Mouse (Mus musculus): Measurements from ENCODE around the gene Dph1. TPM values are rescaled to one million over a fixed set of nuclear protein-coding genes. Genes with fewer than 3 reads are reported as not detected.

Gene Dph1
- polyA plus RNA-seq, 1 experiment from 2014 or later = 18.4 TPM

- Histone ChIP-seq H3K4me2 (peak overlapping the region; percentile 97), H3K27ac (no peak overlapping the region), H3K9me3 (no peaks in the 10 kb centered on the region), H3K36me3 (no peaks in the 10 kb centered on the region), H3K27me3 (replicated peaks) (peaks cover 53% of the 10 kb centered on the region), H3K9ac (no peak overlapping the region), H3K4me3 (replicated peaks) (peak overlapping the region; percentile 71; the same call in 1 of the 2 replicates), H3K4me1 (peaks cover 59% of the 10 kb centered on the region)
- 15% methylated on average over 17 of the region's 17 CpGs for WGBS
- no peak for ATAC-seq (ENCODE audit: insufficient read depth, low FRiP score, low read depth)
Measured at GRCm38 (mm10) chr11:75171186-75171865, 19.7 kb downstream of the Dph1 start.

GRCm38 (mm10) chr11:75170136-75170751, 20.8 kb downstream of the Dph1 start:
- peaks cover 62% of the 10 kb centered on the region for H3K27me3 ChIP-seq (replicated peaks)
- peak overlapping the region; percentile 85 for H3K4me2 ChIP-seq
- H3K36me3 ChIP-seq = no peaks in the 10 kb centered on the region
- peak overlapping the region; percentile 91; the same call in 1 of the 2 replicates for H3K27ac ChIP-seq
- ATAC-seq (ENCODE audit: insufficient read depth, low FRiP score, low read depth) = peak; percentile 39
- peak overlapping the region; percentile 65 for H3K4me3 ChIP-seq (replicated peaks)
- peaks cover 69% of the 10 kb centered on the region for H3K4me1 ChIP-seq
- H3K9me3 ChIP-seq = no peaks in the 10 kb centered on the region
- H3K9ac ChIP-seq = no peak overlapping the region
- under 1% methylated on average over 38 of the region's 38 CpGs for WGBS

- Histone ChIP-seq H3K9ac (peak within 1 kb of the TSS; percentile 73), H3K36me3 (no peaks in the 10 kb centered on the region), H3K27me3 (replicated peaks) (peaks cover 62% of the 10 kb centered on the region), H3K4me1 (peaks cover 72% of the 10 kb centered on the region), H3K9me3 (no peaks in the 10 kb centered on the region), H3K4me3 (replicated peaks) (peak within 1 kb of the TSS; percentile 65), H3K27ac (peak within 1 kb of the TSS; percentile 91), H3K4me2 (peak within 1 kb of the TSS; percentile 85)
- WGBS = 3% methylated on average over 23 of the region's 23 CpGs
- ATAC-seq (ENCODE audit: insufficient read depth, low FRiP score, low read depth) = no peak
Measured at GRCm38 (mm10) chr11:75169405-75170080, 21.5 kb downstream of the Dph1 start, which contains the start of gene Hic1. Gene Hic1 (minus strand): TSS chr11:75169519.

DNA sequence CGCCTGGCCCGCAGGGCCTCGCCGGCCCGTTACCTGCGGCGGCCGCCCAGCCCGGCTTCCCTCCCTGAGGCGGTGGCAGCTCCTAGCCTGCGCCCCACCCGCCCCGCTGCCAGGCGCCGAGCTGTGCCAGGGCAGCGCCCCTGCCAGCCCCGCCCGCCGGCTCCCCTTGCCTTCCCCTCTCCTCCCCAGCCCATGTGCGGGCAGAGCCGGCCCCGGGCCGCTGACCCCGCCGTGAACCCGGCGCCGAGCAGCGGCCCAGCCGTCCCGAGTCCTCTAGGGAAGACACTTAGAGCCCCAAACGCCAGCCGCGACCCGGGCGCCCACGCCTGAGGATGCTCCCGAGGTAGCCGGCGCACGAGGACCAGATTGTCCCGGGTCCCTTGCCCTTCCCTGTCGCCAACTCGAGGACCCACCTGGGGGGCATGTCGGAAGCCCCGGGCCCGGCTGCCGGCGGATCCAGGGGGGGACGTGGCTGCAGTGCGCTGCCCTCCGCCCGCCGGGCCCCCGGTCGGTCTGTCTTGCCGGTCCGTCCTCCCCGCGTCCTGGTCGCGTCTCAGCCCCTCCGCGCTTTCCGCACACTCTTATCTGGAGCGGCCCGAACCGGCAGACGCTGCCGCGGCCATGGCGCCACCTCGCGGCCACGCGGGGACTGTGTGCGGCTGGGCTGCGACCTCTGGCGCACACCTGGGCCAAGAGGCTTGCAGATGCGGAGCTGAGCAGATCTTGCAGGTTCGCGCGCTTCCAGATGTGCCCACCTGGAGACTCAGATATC, 22.3 kb downstream of the Dph1 start:
- under 1% methylated on average over 78 of the region's 83 CpGs for WGBS
- Histone ChIP-seq H3K4me2 (peak overlapping the region; percentile 85), H3K9me3 (no peaks in the 10 kb centered on the region), H3K27ac (peak overlapping the region; percentile 91), H3K9ac (peak overlapping the region; percentile 73), H3K27me3 (replicated peaks) (peaks cover 62% of the 10 kb centered on the region), H3K36me3 (no peaks in the 10 kb centered on the region), H3K4me3 (replicated peaks) (peak overlapping the region; percentile 65), H3K4me1 (peaks cover 74% of the 10 kb centered on the region)
- ATAC-seq (ENCODE audit: insufficient read depth, low FRiP score, low read depth) = peak; percentile 23; the same call in 1 of the 2 replicates

GRCm38 (mm10) chr11:75167643-75168589, 23.1 kb downstream of the Dph1 start:
- 6% methylated on average over 57 of the region's 63 CpGs for WGBS
- Histone ChIP-seq H3K4me2 (peak overlapping the region; percentile 85), H3K36me3 (0 out of 2 replicates have a peak, but pooled peaks cover 7% of the 10 kb centered on the region), H3K9me3 (no peaks in the 10 kb centered on the region), H3K9ac (peak overlapping the region; percentile 73), H3K4me1 (peaks cover 75% of the 10 kb centered on the region), H3K27ac (peak overlapping the region; percentile 91), H3K27me3 (replicated peaks) (peaks cover 62% of the 10 kb centered on the region), H3K4me3 (replicated peaks) (peak overlapping the region; percentile 65)
- no peak for ATAC-seq (ENCODE audit: insufficient read depth, low FRiP score, low read depth)

GRCm38 (mm10) chr11:75166861-75167642, 24.0 kb downstream of the Dph1 start:
- H3K27me3 ChIP-seq (replicated peaks) = peaks cover 53% of the 10 kb centered on the region
- H3K4me1 ChIP-seq = peaks cover 71% of the 10 kb centered on the region
- peak overlapping the region; percentile 73 for H3K9ac ChIP-seq
- H3K36me3 ChIP-seq = peaks cover 14% of the 10 kb centered on the region; the same call in 1 of the 2 replicates
- ATAC-seq (ENCODE audit: insufficient read depth, low FRiP score, low read depth) = no peak
- peak overlapping the region; percentile 85 for H3K4me2 ChIP-seq
- no peaks in the 10 kb centered on the region for H3K9me3 ChIP-seq
- peak overlapping the region; percentile 65 for H3K4me3 ChIP-seq (replicated peaks)
- WGBS = 4% methylated on average over 68 of the region's 68 CpGs
- H3K27ac ChIP-seq = peak overlapping the region; percentile 91

DNA sequence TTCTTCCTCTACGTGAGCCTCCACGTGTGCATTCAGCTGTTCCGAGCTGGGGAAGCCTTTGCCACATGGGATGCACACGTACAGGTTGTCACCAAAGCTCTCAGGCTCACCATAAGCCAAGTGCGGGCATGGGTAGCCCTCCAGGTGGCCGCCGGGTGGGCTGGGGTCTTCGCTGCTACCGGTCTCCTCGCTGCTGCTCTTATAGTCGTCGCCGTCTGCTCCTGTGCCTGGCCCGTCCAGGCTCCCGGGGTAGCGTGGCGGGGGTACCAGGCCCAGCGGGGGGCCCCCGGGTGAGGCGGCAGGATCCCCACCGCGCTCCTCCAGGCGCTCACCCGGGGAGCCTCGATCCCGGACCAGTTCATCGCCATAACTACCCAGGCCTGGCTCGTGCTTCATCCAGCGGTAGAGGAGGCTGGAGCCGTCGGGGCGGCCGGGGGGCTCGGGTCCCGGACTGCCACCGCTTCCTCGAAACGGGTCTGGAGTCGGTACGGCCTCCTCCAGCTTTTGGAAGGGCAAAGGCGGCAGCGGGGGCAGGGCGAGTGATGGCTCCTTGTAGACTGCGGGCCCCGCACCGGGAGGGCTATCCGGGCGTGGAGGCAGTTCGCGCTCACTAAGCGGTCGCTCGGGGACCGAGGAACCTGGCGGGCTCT, 24.7 kb downstream of the Dph1 start:
- Histone ChIP-seq H3K9me3 (no peaks in the 10 kb centered on the region), H3K4me2 (peak overlapping the region; percentile 85), H3K27ac (peak overlapping the region; percentile 91), H3K27me3 (replicated peaks) (peaks cover 47% of the 10 kb centered on the region), H3K36me3 (peaks cover 14% of the 10 kb centered on the region; the same call in 1 of the 2 replicates), H3K4me1 (peaks cover 73% of the 10 kb centered on the region), H3K4me3 (replicated peaks) (peak overlapping the region; percentile 65), H3K9ac (peak overlapping the region; percentile 73)
- WGBS = 16% methylated on average over 55 of the region's 55 CpGs
- no peak for ATAC-seq (ENCODE audit: insufficient read depth, low FRiP score, low read depth)

DNA sequence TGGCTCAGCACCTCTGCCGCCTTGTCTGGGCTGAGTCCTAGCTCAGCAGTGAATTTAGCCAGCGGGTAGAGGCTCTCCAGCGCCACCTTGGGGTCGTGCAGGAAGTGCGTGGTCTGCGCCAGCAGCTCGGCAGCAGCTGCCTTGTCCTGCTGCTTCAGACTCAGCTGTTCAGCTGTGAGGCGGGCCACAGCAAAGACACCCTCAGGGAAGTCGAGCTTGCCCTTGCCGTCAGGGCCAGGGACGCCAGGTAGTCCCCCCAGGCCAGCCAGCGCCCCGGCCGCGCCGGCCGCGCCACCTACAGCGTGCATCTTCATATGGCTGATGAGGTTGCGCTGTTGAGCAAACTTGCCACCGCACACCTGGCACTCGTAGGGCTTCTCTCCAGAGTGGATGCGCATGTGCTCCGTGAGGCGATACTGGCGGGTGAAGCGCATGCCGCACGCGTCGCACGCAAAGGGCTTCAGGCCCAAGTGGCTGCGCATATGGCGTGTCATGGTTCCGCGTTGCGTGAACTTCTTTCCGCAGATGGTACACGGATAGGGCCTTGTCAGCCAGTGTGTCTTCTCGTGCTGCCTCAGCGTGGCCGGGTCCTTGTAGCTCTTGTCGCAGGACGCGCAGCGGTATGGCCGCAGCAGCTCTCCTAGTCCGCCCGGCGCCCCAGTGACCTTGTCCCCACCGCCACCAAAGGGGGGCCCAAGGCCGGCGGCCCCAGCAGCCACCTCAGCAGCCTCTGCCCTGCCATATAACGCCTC, 25.4 kb downstream of the Dph1 start:
- Histone ChIP-seq H3K4me3 (replicated peaks) (peak overlapping the region; percentile 65), H3K4me1 (peaks cover 76% of the 10 kb centered on the region), H3K4me2 (peak overlapping the region; percentile 85), H3K36me3 (peaks cover 17% of the 10 kb centered on the region; the same call in 1 of the 2 replicates), H3K9ac (peak overlapping the region; percentile 73), H3K9me3 (no peaks in the 10 kb centered on the region), H3K27ac (peak overlapping the region; percentile 91), H3K27me3 (replicated peaks) (peaks cover 40% of the 10 kb centered on the region)
- ATAC-seq (ENCODE audit: insufficient read depth, low FRiP score, low read depth) = no peak
- WGBS = 12% methylated on average over 54 of the region's 54 CpGs

GRCm38 (mm10) chr11:75164750-75165149, 26.3 kb downstream of the Dph1 start:
- Histone ChIP-seq H3K4me1 (peaks cover 73% of the 10 kb centered on the region), H3K9me3 (no peaks in the 10 kb centered on the region), H3K4me3 (replicated peaks) (peak overlapping the region; percentile 65), H3K27me3 (replicated peaks) (peaks cover 33% of the 10 kb centered on the region), H3K4me2 (peak overlapping the region; percentile 85), H3K27ac (peak overlapping the region; percentile 91), H3K36me3 (peaks cover 20% of the 10 kb centered on the region; the same call in 1 of the 2 replicates), H3K9ac (peak overlapping the region; percentile 22; the same call in 1 of the 2 replicates)
- WGBS = 13% methylated on average over 15 of the region's 15 CpGs
- no peak for ATAC-seq (ENCODE audit: insufficient read depth, low FRiP score, low read depth)

All from stomach, embryonic 15.5 days (tissue).